Mouse (Mus musculus) kidney, postnatal 0 days (tissue): ENCODE results near the gene Tktl2. TPM values are rescaled to one million over a fixed set of nuclear protein-coding genes. Genes with fewer than 3 reads are reported as not detected.

ENCODE experiments used
- ATAC-seq: fragments of 200-750 bp; cut with Nextera tagmentation; replicated peaks from 2 replicates; pipeline ENCODE4 v1.8.0; 2017; ENCODE audit warnings: low read depth, moderate number of reproducible peaks, moderate TSS enrichment, moderate library complexity; ENCODE audit not compliant: low FRiP score
- DNase-seq: peaks from one replicate; pipeline ENCODE4 v3.0.0-alpha.2; 2016; ENCODE audit warnings: low spot score
- H3K27ac ChIP-seq: fragments of 300-500 bp; sonication (generic); 2 replicates; pipeline ENCODE4 v1.5.1; 2014; ENCODE audit warnings: mild to moderate bottlenecking
- H3K27me3 ChIP-seq: fragments of 300-500 bp; sonication (generic); 2 replicates; pipeline ENCODE4 v1.6.1; 2014; ENCODE audit warnings: low read length, mixed read lengths; ENCODE audit not compliant: insufficient read depth
- H3K36me3 ChIP-seq: fragments of 300-500 bp; sonication (generic); 2 replicates; pipeline ENCODE4 v1.6.1; 2014; ENCODE audit warnings: low read length, mixed read lengths; ENCODE audit not compliant: insufficient read depth
- H3K4me1 ChIP-seq: fragments of 300-500 bp; sonication (generic); replicated peaks from 2 replicates; pipeline ENCODE4 v1.6.1; 2014; ENCODE audit warnings: antibody characterized with exemption, low read length, mixed read lengths; ENCODE audit not compliant: insufficient read depth
- H3K4me2 ChIP-seq: fragments of 300-500 bp; sonication (generic); 2 replicates; pipeline ENCODE4 v1.6.1; 2014; ENCODE audit warnings: mild to moderate bottlenecking, low read length, moderate library complexity, mixed read lengths
- H3K4me3 ChIP-seq: fragments of 300-500 bp; sonication (generic); replicated peaks from 2 replicates; pipeline ENCODE4 v1.5.1; 2014; ENCODE audit warnings: low read depth, low read length
- H3K9ac ChIP-seq: fragments of 300-500 bp; sonication (generic); 2 replicates; pipeline ENCODE4 v1.6.1; 2014; ENCODE audit warnings: low read depth, low read length
- H3K9me3 ChIP-seq: fragments of 300-500 bp; sonication (generic); replicated peaks from 2 replicates; pipeline ENCODE4 v1.6.1; 2016; ENCODE audit warnings: low read length, inconsistent platforms, mixed read lengths
- CTCF ChIP-seq: IDR thresholded peaks from 2 replicates; pipeline ENCODE4 v1.5.1; 2016; ENCODE audit warnings: antibody characterized with exemption, low read depth, mild to moderate bottlenecking, moderate library complexity
- WGBS: fragments of 180-500 bp; shearing (Covaris S2); extraction: QIAGEN DNeasy Blood & Tissue Kit; methylation state at CpG from one replicate; pipeline ENCODE4 v1.1.7; 2014; 5-methylcytosine and 5-hydroxymethylcytosine counted together
- polyA plus RNA-seq: library from polyadenylated mRNA; unstranded; fragments of >200 nt; fragmentation: Nextera tagmentation; extraction: Ambion mirVana; gene quantifications from 2 replicates; pipeline ENCODE4 v1.2.1, GENCODE M21; 2015

Gene Tktl2
- polyA plus RNA-seq, result not detected in 2 replicates

DNA sequence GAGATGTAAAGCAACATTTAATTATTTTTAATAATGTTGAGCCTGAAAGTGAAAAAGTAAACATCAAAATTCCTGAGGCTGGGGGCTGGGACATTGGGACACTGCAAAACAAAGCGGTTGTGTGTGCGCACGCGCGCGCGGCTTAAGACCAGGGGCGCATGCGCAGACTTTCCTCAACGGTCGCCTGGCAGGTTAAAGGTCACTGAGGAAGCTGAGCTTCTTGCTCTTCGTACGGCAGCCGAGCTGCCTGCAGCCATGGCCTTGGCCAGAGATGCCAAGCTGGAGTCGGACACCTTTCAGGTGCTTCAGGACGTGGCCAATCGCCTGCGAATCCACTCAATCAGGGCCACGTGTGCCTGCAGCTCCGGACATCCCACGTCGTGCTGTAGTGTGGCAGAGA lies at the start of gene Tktl2:
Gene Tktl2, plus strand, starts transcription at position 220 of the 400 bp plus-strand sequence.
- DNase-seq, result no peak
- no peak for ATAC-seq
- 97% methylated on average over 22 of the region's 22 CpGs for WGBS

DNA sequence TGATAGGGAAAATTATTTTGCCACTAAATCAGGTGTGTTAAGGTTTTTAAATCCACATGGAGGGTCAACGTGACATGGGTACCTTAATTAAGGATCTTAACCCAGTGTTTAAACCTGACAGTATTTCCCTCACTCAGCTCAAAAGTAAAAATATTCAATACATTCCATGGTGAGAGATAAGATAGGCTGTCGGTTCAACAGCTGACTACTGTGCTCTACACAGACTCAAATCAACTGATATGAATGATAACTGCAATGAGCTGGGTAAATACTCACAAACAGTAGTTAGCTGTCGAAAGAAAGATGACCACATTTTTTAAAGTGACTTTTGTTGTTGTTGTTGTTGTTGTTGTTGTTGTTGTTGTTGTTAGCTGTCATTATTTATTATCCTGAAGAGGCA lies 41.7 kb upstream of the Tktl2 start:
- WGBS, result 88% methylated on average over 3 of the region's 3 CpGs
- Histone ChIP-seq H3K4me1 (no peaks in the 10 kb centered on the region), H3K9ac (no peak overlapping the region), H3K36me3 (no peaks in the 10 kb centered on the region), H3K4me2 (no peak overlapping the region), H3K9me3 (no peaks in the 10 kb centered on the region), H3K4me3 (no peak overlapping the region), H3K27ac (no peak overlapping the region), H3K27me3 (no peaks in the 10 kb centered on the region)
- no peak for DNase-seq
- ATAC-seq, result no peak
- TF ChIP-seq CTCF, result no peak

More for the DNA sequence above, at the start of gene Tktl2:
- no peak for TF ChIP-seq CTCF
- H3K27me3 ChIP-seq, result no peaks in the 10 kb centered on the region
- H3K36me3 ChIP-seq, result no peaks in the 10 kb centered on the region
- no peaks in the 10 kb centered on the region for H3K9me3 ChIP-seq
- H3K4me1 ChIP-seq, result no peaks in the 10 kb centered on the region
- no peak within 1 kb of the TSS for H3K4me2 ChIP-seq
- no peak within 1 kb of the TSS for H3K9ac ChIP-seq
- no peak within 1 kb of the TSS for H3K4me3 ChIP-seq
- no peak within 1 kb of the TSS for H3K27ac ChIP-seq

DNA sequence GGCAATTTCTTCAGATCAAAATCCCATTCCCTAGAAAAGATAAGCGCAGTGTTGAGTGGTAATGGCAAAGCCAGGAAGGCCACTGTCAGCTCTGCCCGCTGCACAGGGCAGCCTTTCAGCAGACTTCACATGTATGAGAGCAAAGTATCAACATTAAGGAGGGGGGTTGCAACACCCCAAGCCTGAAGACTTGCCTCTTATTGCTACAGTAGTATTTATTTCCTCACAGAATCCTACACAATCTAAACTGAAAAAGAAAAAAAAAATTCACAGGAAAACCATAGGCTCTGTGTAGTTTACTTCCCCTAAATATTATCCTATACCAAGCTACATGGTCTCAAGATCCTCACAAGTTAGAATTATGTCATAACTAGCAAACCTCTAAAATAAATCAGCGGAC lies 34.7 kb upstream of the Tktl2 start:
- H3K4me3 ChIP-seq, result no peak overlapping the region
- peaks cover 32% of the 10 kb centered on the region for H3K36me3 ChIP-seq
- no peaks in the 10 kb centered on the region for H3K4me1 ChIP-seq
- no peaks in the 10 kb centered on the region for H3K9me3 ChIP-seq
- H3K9ac ChIP-seq, result no peak overlapping the region
- DNase-seq (no peak), ATAC-seq (no peak)
- H3K4me2 ChIP-seq, result no peak overlapping the region
- no peak overlapping the region for H3K27ac ChIP-seq
- no peaks in the 10 kb centered on the region for H3K27me3 ChIP-seq
- no peak for TF ChIP-seq CTCF
- WGBS, result 98% methylated on average over 3 of the region's 3 CpGs

DNA sequence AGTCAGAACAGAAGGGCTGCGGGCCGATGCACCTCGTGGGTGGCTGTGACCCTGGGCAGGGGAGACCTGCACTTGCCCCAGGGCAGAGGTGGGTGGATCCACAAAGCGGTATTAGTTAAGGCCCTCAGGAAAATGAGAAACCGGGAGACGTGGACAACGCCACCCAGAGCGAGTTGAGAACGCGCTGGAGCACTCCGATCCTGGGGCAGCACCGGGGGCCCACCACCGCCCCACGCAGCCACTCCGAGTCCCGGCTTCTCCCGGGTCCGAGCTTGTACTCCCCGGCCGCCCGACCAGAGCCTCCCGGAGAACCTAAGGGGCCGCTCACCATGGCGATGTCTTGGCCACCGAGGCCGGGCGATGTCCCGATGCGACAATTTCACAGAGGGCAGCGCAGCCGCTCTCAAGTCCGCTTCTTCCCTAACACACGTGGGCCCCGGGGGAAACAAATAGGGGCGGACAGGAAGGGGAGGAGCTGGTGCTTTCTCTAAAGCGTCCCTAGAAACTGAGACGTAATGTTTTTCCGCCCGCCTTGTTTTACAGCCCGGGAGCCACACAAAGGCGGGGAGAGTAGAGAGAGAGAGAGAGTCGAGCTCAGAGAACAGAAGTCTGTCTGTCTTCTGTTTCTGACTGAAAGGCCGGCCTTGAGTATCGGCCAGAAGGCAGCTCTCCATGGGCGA lies 25.3 kb upstream of the Tktl2 start, which contains the start of gene Tma16:
Gene Tma16, minus strand, starts transcription at position 447 of the 680 bp plus-strand sequence.
- TF ChIP-seq CTCF, result no peak
- H3K27me3 ChIP-seq, result no peaks in the 10 kb centered on the region
- WGBS, result under 1% methylated on average over 45 of the region's 45 CpGs
- H3K27ac ChIP-seq, result no peak within 1 kb of the TSS; the same call in 1 of the 2 replicates
- H3K36me3 ChIP-seq, result peaks cover 17% of the 10 kb centered on the region
- no peaks in the 10 kb centered on the region for H3K4me1 ChIP-seq
- DNase-seq (peak; percentile 84), ATAC-seq (peak; percentile 96)
- peak within 1 kb of the TSS; percentile 63 for H3K9ac ChIP-seq
- H3K4me3 ChIP-seq, result peak within 1 kb of the TSS; percentile 64
- H3K9me3 ChIP-seq, result no peaks in the 10 kb centered on the region
- peak within 1 kb of the TSS; percentile 69 for H3K4me2 ChIP-seq

DNA sequence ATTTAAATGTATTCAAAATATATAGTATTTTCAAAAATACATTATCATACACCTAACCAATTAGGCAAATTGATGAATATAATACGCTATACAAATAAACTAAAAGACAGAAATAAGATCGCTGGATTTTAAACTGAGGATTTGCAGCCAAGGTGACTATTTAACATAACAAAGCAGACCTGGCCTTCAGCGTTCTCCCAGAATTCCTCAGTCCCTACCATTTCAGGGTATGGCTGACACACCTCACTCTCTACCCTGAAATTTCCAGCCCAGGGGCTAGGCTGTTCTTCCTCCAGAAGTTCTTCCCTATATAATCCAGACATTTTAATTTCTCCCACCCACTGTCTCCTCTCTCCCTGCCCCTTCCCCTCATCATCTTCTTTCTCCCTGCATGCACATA lies 23.0 kb upstream of the Tktl2 start:
- Histone ChIP-seq H3K4me3 (no peak overlapping the region), H3K27me3 (no peaks in the 10 kb centered on the region), H3K36me3 (0 out of 2 replicates have a peak, but pooled peaks cover 2% of the 10 kb centered on the region), H3K27ac (no peak overlapping the region), H3K4me1 (no peaks in the 10 kb centered on the region), H3K9ac (no peak overlapping the region), H3K4me2 (no peak overlapping the region), H3K9me3 (no peaks in the 10 kb centered on the region)
- TF ChIP-seq CTCF, result no peak
- ATAC-seq, result no peak
- DNase-seq, result no peak
- WGBS, result 46% methylated on average over 3 of the region's 3 CpGs

DNA sequence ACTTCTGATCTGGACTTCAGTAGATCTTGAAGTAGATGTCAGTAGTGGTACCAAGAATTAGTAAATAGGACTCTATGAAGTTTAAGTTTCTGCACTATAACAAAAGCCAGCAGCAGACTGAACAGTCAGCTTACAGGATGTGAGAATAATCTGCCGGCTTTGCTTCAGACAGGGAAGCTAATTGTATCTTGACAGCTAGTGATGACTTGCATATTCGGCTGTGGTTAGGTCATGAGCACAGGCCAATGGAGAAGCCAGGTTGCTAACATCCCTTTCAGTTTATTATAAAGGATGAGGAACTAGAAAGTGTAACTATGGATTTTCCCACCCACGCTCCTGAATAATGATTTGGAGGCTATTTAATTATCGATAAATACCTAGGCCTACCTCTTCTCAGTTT lies 20.9 kb upstream of the Tktl2 start:
- no peak for ATAC-seq
- DNase-seq, result no peak
- H3K4me1 ChIP-seq, result no peaks in the 10 kb centered on the region
- no peaks in the 10 kb centered on the region for H3K36me3 ChIP-seq
- H3K9me3 ChIP-seq, result no peaks in the 10 kb centered on the region
- H3K9ac ChIP-seq, result no peak overlapping the region
- no peaks in the 10 kb centered on the region for H3K27me3 ChIP-seq
- TF ChIP-seq CTCF, result no peak
- no peak overlapping the region for H3K4me2 ChIP-seq
- WGBS, result 81% methylated on average over 4 of the region's 4 CpGs
- no peak overlapping the region for H3K27ac ChIP-seq
- H3K4me3 ChIP-seq, result no peak overlapping the region
